Mouse (Mus musculus) forebrain, embryonic 16.5 days (tissue): Measurements from ENCODE around the gene Mns1. TPM values are rescaled to one million over a fixed set of nuclear protein-coding genes. Genes with fewer than 3 reads are reported as not detected.

Experiments
- ATAC-seq: fragments of 200-750 bp; cut with Nextera tagmentation; 2 replicates; pipeline ENCODE4 v1.8.0; 2017; ENCODE audit warnings: mild to moderate bottlenecking, moderate library complexity
- H3K27ac ChIP-seq: fragments of 300-500 bp; sonication (generic); 2 replicates; pipeline ENCODE4 v1.5.1; 2014; ENCODE audit warnings: low read length, control low read depth
- H3K27me3 ChIP-seq: fragments of 300-500 bp; sonication (generic); replicated peaks from 2 replicates; pipeline ENCODE4 v1.6.1; 2014; ENCODE audit warnings: low read length; ENCODE audit not compliant: control insufficient read depth, insufficient read depth
- H3K36me3 ChIP-seq: fragments of 300-500 bp; sonication (generic); 2 replicates; pipeline ENCODE4 v1.6.1; 2014; ENCODE audit not compliant: control insufficient read depth, insufficient read depth
- H3K4me1 ChIP-seq: fragments of 300-500 bp; sonication (generic); replicated peaks from 2 replicates; pipeline ENCODE4 v1.6.1; 2014; ENCODE audit warnings: low read length; ENCODE audit not compliant: control insufficient read depth, insufficient read depth
- H3K4me2 ChIP-seq: fragments of 300-500 bp; sonication (generic); 2 replicates; pipeline ENCODE4 v1.6.1; 2014; ENCODE audit warnings: mild to moderate bottlenecking, low read length, control low read depth
- H3K4me3 ChIP-seq: fragments of 300-500 bp; sonication (generic); replicated peaks from 2 replicates; pipeline ENCODE4 v1.5.1; 2014; ENCODE audit warnings: mild to moderate bottlenecking, low read length, control low read depth
- H3K9ac ChIP-seq: fragments of 300-500 bp; sonication (generic); replicated peaks from 2 replicates; pipeline ENCODE4 v1.6.1; 2014; ENCODE audit warnings: low read depth, low read length, control low read depth
- H3K9me3 ChIP-seq: fragments of 300-500 bp; sonication (generic); 2 replicates; pipeline ENCODE4 v1.6.1; 2016; ENCODE audit warnings: low read length; ENCODE audit not compliant: control insufficient read depth
- WGBS: fragments of 180-500 bp; shearing (Covaris S2); extraction: QIAGEN DNeasy Blood & Tissue Kit; methylation state at CpG from one replicate; pipeline ENCODE4 v1.1.7; 2014; 5-methylcytosine and 5-hydroxymethylcytosine counted together
- polyA plus RNA-seq: library from polyadenylated mRNA; unstranded; fragments of >200 nt; fragmentation: Nextera tagmentation; extraction: Ambion mirVana; gene quantifications from 2 replicates; pipeline ENCODE4 v1.2.1, GENCODE M21; 2015

Gene Mns1
- polyA plus RNA-seq, 1 experiment from 2014 or later, result 12.1 TPM

- no peak overlapping the region for H3K27ac ChIP-seq
- H3K27me3 ChIP-seq, result no peaks in the 10 kb centered on the region
- H3K4me1 ChIP-seq, result 0 out of 2 replicates have a peak, but pooled peaks cover 3% of the 10 kb centered on the region
- H3K4me3 ChIP-seq, result no peak overlapping the region
- H3K4me2 ChIP-seq, result no peak overlapping the region
- no peaks in the 10 kb centered on the region for H3K36me3 ChIP-seq
- no peak for ATAC-seq
- H3K9me3 ChIP-seq, result no peaks in the 10 kb centered on the region
- no peak overlapping the region for H3K9ac ChIP-seq
- WGBS, result 67% methylated on average over 11 of the region's 11 CpGs
Measured at GRCm38 (mm10) chr9:72422284-72422683, 15.5 kb upstream of the Mns1 start.

GRCm38 (mm10) chr9:72422753-72423152 lies 15.1 kb upstream of the Mns1 start:
- Histone ChIP-seq H3K4me1 (0 out of 2 replicates have a peak, but pooled peaks cover 3% of the 10 kb centered on the region), H3K4me2 (no peak overlapping the region), H3K9me3 (no peaks in the 10 kb centered on the region), H3K27me3 (no peaks in the 10 kb centered on the region), H3K9ac (no peak overlapping the region), H3K36me3 (no peaks in the 10 kb centered on the region), H3K4me3 (no peak overlapping the region), H3K27ac (no peak overlapping the region)
- 90% methylated on average over 2 of the region's 2 CpGs for WGBS
- ATAC-seq, result no peak

GRCm38 (mm10) chr9:72425300-72425850 lies 12.4 kb upstream of the Mns1 start:
- Histone ChIP-seq H3K9ac (no peak overlapping the region), H3K4me2 (no peak overlapping the region; the same call in 1 of the 2 replicates), H3K9me3 (no peaks in the 10 kb centered on the region), H3K27ac (no peak overlapping the region), H3K36me3 (no peaks in the 10 kb centered on the region), H3K4me1 (0 out of 2 replicates have a peak, but pooled peaks cover 3% of the 10 kb centered on the region), H3K4me3 (no peak overlapping the region), H3K27me3 (no peaks in the 10 kb centered on the region)
- peak; percentile 36; the same call in 1 of the 2 replicates for ATAC-seq
- WGBS, result 61% methylated on average over 11 of the region's 11 CpGs

- WGBS, result 70% methylated on average over 4 of the region's 4 CpGs
- ATAC-seq, result no peak
- H3K27me3 ChIP-seq, result no peaks in the 10 kb centered on the region
- no peak overlapping the region for H3K4me3 ChIP-seq
- no peak overlapping the region for H3K4me2 ChIP-seq
- H3K9ac ChIP-seq, result no peak overlapping the region
- no peak overlapping the region for H3K27ac ChIP-seq
- H3K9me3 ChIP-seq, result no peaks in the 10 kb centered on the region
- no peaks in the 10 kb centered on the region for H3K36me3 ChIP-seq
- H3K4me1 ChIP-seq, result no peaks in the 10 kb centered on the region
Measured at GRCm38 (mm10) chr9:72427861-72428260, 9.9 kb upstream of the Mns1 start.

- WGBS, result 54% methylated on average over 9 of the region's 9 CpGs
- no peak for ATAC-seq
Measured at GRCm38 (mm10) chr9:72434876-72435275, 2.9 kb upstream of the Mns1 start.

GRCm38 (mm10) chr9:72438749-72439148 lies 938 bp downstream of the Mns1 start:
- peak overlapping the region; percentile 68 for H3K9ac ChIP-seq
- no peak for ATAC-seq
- no peaks in the 10 kb centered on the region for H3K27me3 ChIP-seq
- peak overlapping the region; percentile 85 for H3K4me2 ChIP-seq
- peak overlapping the region; percentile 89 for H3K4me3 ChIP-seq
- H3K27ac ChIP-seq, result no peak overlapping the region
- H3K9me3 ChIP-seq, result no peaks in the 10 kb centered on the region
- H3K4me1 ChIP-seq, result peaks cover 12% of the 10 kb centered on the region
- H3K36me3 ChIP-seq, result no peaks in the 10 kb centered on the region
- 2% methylated on average over 9 of the region's 9 CpGs for WGBS

More at GRCm38 (mm10) chr9:72434876-72435275, 2.9 kb upstream of the Mns1 start:
- H3K4me2 ChIP-seq, result no peak overlapping the region
- H3K9ac ChIP-seq, result no peak overlapping the region
- no peaks in the 10 kb centered on the region for H3K27me3 ChIP-seq
- no peaks in the 10 kb centered on the region for H3K9me3 ChIP-seq
- peaks cover 12% of the 10 kb centered on the region for H3K4me1 ChIP-seq
- H3K36me3 ChIP-seq, result no peaks in the 10 kb centered on the region
- H3K27ac ChIP-seq, result no peak overlapping the region
- H3K4me3 ChIP-seq, result no peak overlapping the region

- no peak for ATAC-seq
- no peak overlapping the region for H3K9ac ChIP-seq
Measured at GRCm38 (mm10) chr9:72440358-72440757, 2.5 kb downstream of the Mns1 start.

GRCm38 (mm10) chr9:72440948-72441926 lies 3.4 kb downstream of the Mns1 start:
- Histone ChIP-seq H3K36me3 (no peaks in the 10 kb centered on the region), H3K4me1 (peaks cover 12% of the 10 kb centered on the region), H3K9me3 (no peaks in the 10 kb centered on the region), H3K4me3 (no peak overlapping the region), H3K27me3 (no peaks in the 10 kb centered on the region), H3K4me2 (no peak overlapping the region), H3K27ac (no peak overlapping the region), H3K9ac (no peak overlapping the region)
- ATAC-seq, result no peak
- WGBS, result 77% methylated on average over 8 of the region's 8 CpGs

More at GRCm38 (mm10) chr9:72440358-72440757, 2.5 kb downstream of the Mns1 start:
- Histone ChIP-seq H3K4me1 (peaks cover 12% of the 10 kb centered on the region), H3K27ac (no peak overlapping the region), H3K4me2 (no peak overlapping the region), H3K27me3 (no peaks in the 10 kb centered on the region), H3K9me3 (no peaks in the 10 kb centered on the region), H3K4me3 (no peak overlapping the region), H3K36me3 (no peaks in the 10 kb centered on the region)
- WGBS, result 96% methylated on average over 4 of the region's 4 CpGs

- no peaks in the 10 kb centered on the region for H3K9me3 ChIP-seq
- H3K4me2 ChIP-seq, result no peak overlapping the region
- H3K4me3 ChIP-seq, result no peak overlapping the region
- peaks cover 12% of the 10 kb centered on the region for H3K4me1 ChIP-seq
- 92% methylated on average over 10 of the region's 10 CpGs for WGBS
- H3K27ac ChIP-seq, result no peak overlapping the region
- no peak overlapping the region for H3K9ac ChIP-seq
- no peaks in the 10 kb centered on the region for H3K36me3 ChIP-seq
- no peaks in the 10 kb centered on the region for H3K27me3 ChIP-seq
- ATAC-seq, result no peak
Measured at GRCm38 (mm10) chr9:72441927-72442715, 4.3 kb downstream of the Mns1 start.
